Mouse (Mus musculus) liver, adult 2 months (tissue): ENCODE data around the gene Ier5l. TPM values are rescaled to one million over a fixed set of nuclear protein-coding genes. Genes with fewer than 3 reads are reported as not detected.

ENCODE experiments used
- DNase-seq: peaks from one replicate; pipeline ENCODE4 v3.0.0-alpha.2; 2011; ENCODE audit warnings: low read depth, low spot score; ENCODE audit errors: extremely low read depth
- H3K27ac ChIP-seq: fragments of 200-500 bp; replicated peaks from 2 replicates; pipeline ENCODE4 v1.5.1; 2012; ENCODE audit warnings: low read depth, mild to moderate bottlenecking, control low read depth, inconsistent platforms, low read length; ENCODE audit not compliant: insufficient read depth
- H3K27me3 ChIP-seq: fragments of 200-500 bp; 2 replicates; pipeline ENCODE4 v1.6.1; 2012; ENCODE audit warnings: mild to moderate bottlenecking, moderate library complexity, low read length, inconsistent platforms; ENCODE audit not compliant: control insufficient read depth, insufficient read depth
- H3K36me3 ChIP-seq: fragments of 200-500 bp; 2 replicates; pipeline ENCODE4 v1.6.1; 2012; ENCODE audit warnings: low read length, inconsistent platforms; ENCODE audit not compliant: control insufficient read depth, insufficient read depth
- H3K4me1 ChIP-seq: fragments of 200-500 bp; 2 replicates; pipeline ENCODE4 v1.6.1; 2011; ENCODE audit warnings: low read length; ENCODE audit not compliant: control insufficient read depth, insufficient read depth
- H3K4me3 ChIP-seq: fragments of 200-500 bp; 2 replicates; pipeline ENCODE4 v1.5.1; 2011; ENCODE audit warnings: low read depth, mild to moderate bottlenecking, control low read depth, low read length, moderate library complexity; ENCODE audit not compliant: insufficient read depth
- H3K79me2 ChIP-seq: fragments of 200-500 bp; 2 replicates; pipeline ENCODE4 v1.6.1; 2012; ENCODE audit warnings: inconsistent platforms, mild to moderate bottlenecking, low read length, moderate library complexity; ENCODE audit not compliant: control insufficient read depth, insufficient read depth
- H3K9ac ChIP-seq: fragments of 200-500 bp; 2 replicates; pipeline ENCODE4 v1.6.1; 2012; ENCODE audit warnings: low read depth, mild to moderate bottlenecking, control low read depth, inconsistent platforms, low read length
- CTCF ChIP-seq: fragments of 200-500 bp; IDR thresholded peaks from 2 replicates; pipeline ENCODE4 v1.5.1; 2011; ENCODE audit warnings: low read depth, low read length, control low read depth
- POLR2A ChIP-seq: fragments of 200-500 bp; IDR thresholded peaks from 2 replicates; pipeline ENCODE4 v1.6.1; 2011; ENCODE audit warnings: low read length, control low read depth; ENCODE audit not compliant: insufficient read depth; ENCODE audit errors: extremely low read depth
- WGBS: fragments of 180-500 bp; shearing (Covaris S2); methylation state at CpG from one replicate; pipeline ENCODE4 v1.1.7; 2018; 5-methylcytosine and 5-hydroxymethylcytosine counted together
- polyA plus RNA-seq: library from polyadenylated mRNA; depleted of rRNA; stranded (reverse); fragments of >200 nt; gene quantifications from 2 replicates; pipeline ENCODE4 v1.2.3, GENCODE M21; 2012
- total RNA-seq: library from RNA; depleted of rRNA; stranded (reverse); fragments of >200 nt; gene quantifications from 2 replicates; pipeline ENCODE4 v1.2.3, GENCODE M21; 2014

Ier5l gene
- total and polyA plus RNA-seq, 2 experiments = 0.55 to 1.1 TPM

DNA sequence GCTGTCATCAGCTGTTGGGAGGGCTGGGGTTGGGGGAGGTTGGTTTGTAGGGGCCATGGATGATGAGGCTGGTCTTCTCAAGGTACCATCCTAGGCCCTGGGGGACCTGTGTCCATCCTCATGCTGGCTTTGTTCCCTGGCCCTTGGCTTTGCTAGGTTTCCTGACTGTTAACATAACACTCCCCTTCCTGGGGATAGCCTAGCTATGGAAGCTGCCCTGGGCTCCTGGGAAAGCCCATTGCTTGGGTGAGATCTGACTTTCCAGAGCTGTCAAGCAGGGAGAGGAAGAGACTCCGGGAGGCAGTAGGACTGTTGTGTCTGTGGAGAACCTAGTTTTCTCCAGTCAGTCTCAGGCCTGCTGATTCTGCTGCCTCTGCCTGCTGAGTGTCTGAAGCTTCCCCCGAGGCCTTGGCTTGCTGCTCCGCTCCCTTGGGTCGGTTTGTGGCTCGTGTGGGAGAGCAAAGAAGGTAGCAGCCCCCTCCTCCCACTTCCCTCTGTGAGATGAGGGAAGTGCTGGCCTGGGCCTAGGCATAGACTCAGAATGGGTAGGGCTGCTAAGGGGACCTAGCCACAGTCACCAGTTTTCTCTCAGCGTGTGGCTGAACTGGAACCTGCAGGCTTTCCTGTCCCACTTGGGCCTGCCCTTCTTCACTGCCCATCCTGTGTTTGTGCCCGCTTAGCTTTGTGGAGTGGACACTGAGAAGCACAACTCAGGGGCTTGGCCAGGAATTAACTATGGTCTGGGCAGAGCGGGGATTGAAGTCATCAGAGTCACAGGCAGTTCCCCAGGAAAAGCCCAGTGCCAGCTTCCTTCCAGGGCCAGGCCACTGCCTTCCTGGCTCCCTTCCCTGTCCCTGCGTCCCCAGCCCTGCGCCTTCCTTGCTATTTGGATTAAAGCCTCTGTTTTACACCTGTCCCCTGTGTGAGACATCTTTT, 26.9 kb downstream of the Ier5l start:
- DNase-seq = no peak
- TF ChIP-seq CTCF (no peak), POLR2A (no peak)
- Histone ChIP-seq H3K9ac (no peak overlapping the region), H3K36me3 (no peaks in the 10 kb centered on the region), H3K79me2 (no peaks in the 10 kb centered on the region), H3K27ac (peak overlapping the region; percentile 17), H3K27me3 (no peaks in the 10 kb centered on the region), H3K4me1 (peaks cover 2% of the 10 kb centered on the region; the same call in 1 of the 2 replicates), H3K4me3 (no peak overlapping the region)
- WGBS = 77% methylated on average over 10 of the region's 10 CpGs

DNA sequence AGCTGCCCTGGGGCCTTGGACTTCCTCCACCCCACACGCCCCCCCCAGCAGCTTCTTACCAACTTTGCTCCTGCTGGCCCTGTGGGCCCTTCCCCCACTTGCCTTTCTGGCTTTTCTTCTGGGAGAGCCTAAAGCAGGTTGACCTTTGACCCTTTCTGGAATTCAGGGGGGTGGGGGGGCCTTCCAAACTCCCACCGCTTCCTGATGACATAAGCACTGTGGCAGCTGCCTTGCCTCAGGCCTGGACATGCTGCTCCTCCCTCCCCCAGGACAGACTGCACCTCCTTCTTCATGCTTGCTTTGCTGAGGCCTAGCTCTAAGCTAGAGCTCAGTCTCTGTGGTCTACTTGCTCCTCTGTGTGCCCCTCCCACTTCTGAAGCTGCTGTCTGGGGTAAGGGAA, 28.7 kb downstream of the Ier5l start:
- H3K27ac ChIP-seq = no peak overlapping the region
- TF ChIP-seq CTCF = no peak
- no peak for TF ChIP-seq POLR2A
- no peaks in the 10 kb centered on the region for H3K27me3 ChIP-seq
- H3K36me3 ChIP-seq = no peaks in the 10 kb centered on the region
- peaks cover 5% of the 10 kb centered on the region; the same call in 1 of the 2 replicates for H3K4me1 ChIP-seq
- H3K79me2 ChIP-seq = no peaks in the 10 kb centered on the region
- H3K4me3 ChIP-seq = no peak overlapping the region
- H3K9ac ChIP-seq = no peak overlapping the region
- DNase-seq = no peak
- WGBS = 82% methylated on average over 2 of the region's 2 CpGs

- Histone ChIP-seq H3K4me3 (no peak overlapping the region), H3K36me3 (no peaks in the 10 kb centered on the region), H3K27me3 (no peaks in the 10 kb centered on the region), H3K4me1 (peaks cover 6% of the 10 kb centered on the region; the same call in 1 of the 2 replicates), H3K9ac (no peak overlapping the region), H3K27ac (no peak overlapping the region), H3K79me2 (no peaks in the 10 kb centered on the region)
- DNase-seq = no peak
- TF ChIP-seq POLR2A (no peak), CTCF (no peak)
These were observed 29.6 kb downstream of the Ier5l start for GRCm38 (mm10) chr2:30444450-30444849.

DNA sequence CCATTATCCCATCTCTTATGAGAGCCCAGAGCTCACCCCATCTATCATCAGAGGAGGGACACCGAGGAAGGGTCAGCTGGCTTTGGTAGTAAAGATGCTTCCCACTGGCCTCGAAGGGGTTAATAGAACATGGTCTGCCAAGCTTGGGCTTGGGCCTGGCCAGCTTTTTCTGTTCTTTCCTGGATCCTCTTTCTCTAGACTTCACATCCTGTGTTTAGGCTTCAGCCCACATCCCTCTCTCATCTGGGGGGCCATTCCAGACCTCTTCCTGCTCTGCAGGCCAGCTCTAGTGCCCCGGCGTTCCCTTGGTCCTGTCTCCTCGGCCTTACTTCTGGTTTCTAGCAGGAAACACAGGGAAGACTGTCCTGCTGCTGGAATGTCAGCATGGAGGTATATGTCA, 30.0 kb downstream of the Ier5l start:
- no peak overlapping the region for H3K9ac ChIP-seq
- H3K36me3 ChIP-seq = no peaks in the 10 kb centered on the region
- TF ChIP-seq CTCF (no peak), POLR2A (no peak)
- no peaks in the 10 kb centered on the region for H3K79me2 ChIP-seq
- no peaks in the 10 kb centered on the region for H3K27me3 ChIP-seq
- WGBS = 75% methylated on average over 5 of the region's 5 CpGs
- H3K4me3 ChIP-seq = no peak overlapping the region
- peaks cover 6% of the 10 kb centered on the region; the same call in 1 of the 2 replicates for H3K4me1 ChIP-seq
- no peak for DNase-seq
- H3K27ac ChIP-seq = 0 out of 2 replicates have a peak overlapping the region, but pooled peaks have one; percentile 8

- no peak for DNase-seq
- H3K27ac ChIP-seq = 0 out of 2 replicates have a peak overlapping the region, but pooled peaks have one; percentile 63
- H3K9ac ChIP-seq = no peak overlapping the region
- H3K4me3 ChIP-seq = no peak overlapping the region
- TF ChIP-seq POLR2A = no peak
- no peak for TF ChIP-seq CTCF
- H3K27me3 ChIP-seq = no peaks in the 10 kb centered on the region
- H3K4me1 ChIP-seq = peaks cover 6% of the 10 kb centered on the region; the same call in 1 of the 2 replicates
- no peaks in the 10 kb centered on the region for H3K36me3 ChIP-seq
- WGBS = 83% methylated on average over 4 of the region's 4 CpGs
- H3K79me2 ChIP-seq = no peaks in the 10 kb centered on the region
These were observed 30.7 kb downstream of the Ier5l start for GRCm38 (mm10) chr2:30443281-30443680.

- Histone ChIP-seq H3K9ac (peak overlapping the region; percentile 33), H3K27ac (peak overlapping the region; percentile 63), H3K4me1 (peaks cover 6% of the 10 kb centered on the region; the same call in 1 of the 2 replicates), H3K4me3 (peak overlapping the region; percentile 10), H3K79me2 (no peaks in the 10 kb centered on the region), H3K27me3 (no peaks in the 10 kb centered on the region), H3K36me3 (peaks cover 2% of the 10 kb centered on the region; the same call in 1 of the 2 replicates)
- TF ChIP-seq CTCF (no peak), POLR2A (no peak)
- 65% methylated on average over 5 of the region's 5 CpGs for WGBS
- no peak for DNase-seq
These were observed 31.5 kb downstream of the Ier5l start for GRCm38 (mm10) chr2:30442498-30442890.
